Mouse (Mus musculus) lung, postnatal 0 days (tissue): Measurements from ENCODE around the gene Zfp266.
A peak's percentile ranks its signal among the peaks of the same experiment; 100 is the strongest.

Experiments used
- CTCF ChIP-seq: IDR thresholded peaks from 2 replicates; pipeline ENCODE4 v1.5.1; 2016; ENCODE audit warnings: antibody characterized with exemption, mild to moderate bottlenecking
- EP300 ChIP-seq: IDR thresholded peaks from 2 replicates; pipeline ENCODE4 v1.6.1; 2016; ENCODE audit warnings: antibody characterized with exemption, mild to moderate bottlenecking, control low read depth

DNA sequence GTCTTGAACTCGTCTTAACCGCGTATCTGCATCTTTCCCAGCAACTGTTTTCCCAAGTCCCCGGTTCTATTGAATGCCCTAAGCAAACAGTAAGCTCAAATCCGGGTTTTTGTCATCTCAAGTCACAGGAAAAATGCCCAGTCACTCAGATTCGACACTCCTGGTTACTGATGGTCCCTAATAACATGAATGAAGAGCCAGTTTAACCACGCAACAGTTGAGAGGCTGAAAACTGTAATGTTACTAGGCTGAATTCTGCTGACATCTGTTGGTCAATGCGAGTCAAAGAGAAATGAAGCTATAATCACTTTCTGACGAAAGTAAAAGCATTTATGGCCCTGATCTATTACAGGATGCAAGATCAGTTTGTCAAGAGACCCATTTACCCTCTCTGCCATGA, 27.9 kb downstream of the Zfp266 start:
- TF ChIP-seq CTCF (peak; percentile 37), EP300 (no peak)
